Mouse (Mus musculus) heart, adult 2 months (tissue): ENCODE results near the gene Gm9376. TPM values are rescaled to one million over a fixed set of nuclear protein-coding genes. Genes with fewer than 3 reads are reported as not detected.

Source experiments
- DNase-seq, 2 experiments: peaks; one replicate each; pipeline ENCODE4 v3.0.0; 2021
- H3K27ac ChIP-seq: fragments of 200-600 bp; 2 replicates; pipeline ENCODE4 v1.8.1; 2022
- H3K27me3 ChIP-seq: fragments of 200-500 bp; 2 replicates; pipeline ENCODE4 v1.6.1; 2012; ENCODE audit warnings: mild to moderate bottlenecking, low read length, inconsistent platforms, mixed read lengths; ENCODE audit not compliant: control insufficient read depth, insufficient read depth
- H3K36me3 ChIP-seq: fragments of 200-500 bp; 2 replicates; pipeline ENCODE4 v1.6.1; 2012; ENCODE audit warnings: low read length, inconsistent platforms; ENCODE audit not compliant: control insufficient read depth, insufficient read depth
- H3K4me1 ChIP-seq: fragments of 200-500 bp; 2 replicates; pipeline ENCODE4 v1.6.1; 2011; ENCODE audit warnings: low read length; ENCODE audit not compliant: control insufficient read depth, insufficient read depth
- H3K4me3 ChIP-seq: fragments of 200-600 bp; 2 replicates; pipeline ENCODE4 v1.8.1; 2022
- H3K79me2 ChIP-seq: fragments of 200-500 bp; replicated peaks from 2 replicates; pipeline ENCODE4 v1.6.1; 2012; ENCODE audit warnings: mild to moderate bottlenecking, inconsistent platforms, low read length, moderate library complexity, mixed read lengths; ENCODE audit not compliant: control insufficient read depth, insufficient read depth
- H3K9ac ChIP-seq: fragments of 200-500 bp; 2 replicates; pipeline ENCODE4 v1.6.1; 2012; ENCODE audit warnings: low read depth, mild to moderate bottlenecking, control low read depth, inconsistent platforms, low read length, mixed read lengths
- CTCF ChIP-seq: fragments of 200-600 bp; IDR thresholded peaks from 2 replicates; pipeline ENCODE4 v1.8.1; 2022; ENCODE audit warnings: antibody characterized with exemption, mild to moderate bottlenecking, moderate library complexity
- EP300 ChIP-seq: fragments of 200-500 bp; IDR thresholded peaks from 2 replicates; pipeline ENCODE4 v1.6.1; 2011; ENCODE audit warnings: low read depth, low read length, control low read depth; ENCODE audit not compliant: insufficient read depth
- POLR2A ChIP-seq: fragments of 200-500 bp; IDR thresholded peaks from 2 replicates; pipeline ENCODE4 v1.6.1; 2011; ENCODE audit warnings: mild to moderate bottlenecking, low read depth, low read length, control low read depth; ENCODE audit not compliant: insufficient read depth
- WGBS: fragments of 180-500 bp; shearing (Covaris S2); methylation state at CpG from one replicate; pipeline ENCODE4 v1.1.7; 2018; 5-methylcytosine and 5-hydroxymethylcytosine counted together
- intact Hi-C: fragments of 180-260 bp; cut with DNase I; formaldehyde crosslinking; loops from one replicate; pipeline ENCODE4 v1.15.1; 2025
- long read RNA-seq: library from polyadenylated mRNA; stranded (forward); transcript quantifications from one replicate; pipeline ENCODE4 v2.0.0, GENCODE M21; 2021
- polyA plus RNA-seq: library from polyadenylated mRNA; depleted of rRNA; stranded (reverse); fragments of >200 nt; gene quantifications from 2 replicates; pipeline ENCODE4 v1.2.3, GENCODE M21; 2012; rRNA removed
- total RNA-seq, 2 experiments: library from RNA; stranded (reverse); gene quantifications; 2 replicates each; pipeline ENCODE4 v1.2.3; 2021

Gm9376 gene
- total RNA-seq (not detected), polyA plus RNA-seq (not detected in 2 replicates)
- long read RNA-seq, result 0 reads

DNA sequence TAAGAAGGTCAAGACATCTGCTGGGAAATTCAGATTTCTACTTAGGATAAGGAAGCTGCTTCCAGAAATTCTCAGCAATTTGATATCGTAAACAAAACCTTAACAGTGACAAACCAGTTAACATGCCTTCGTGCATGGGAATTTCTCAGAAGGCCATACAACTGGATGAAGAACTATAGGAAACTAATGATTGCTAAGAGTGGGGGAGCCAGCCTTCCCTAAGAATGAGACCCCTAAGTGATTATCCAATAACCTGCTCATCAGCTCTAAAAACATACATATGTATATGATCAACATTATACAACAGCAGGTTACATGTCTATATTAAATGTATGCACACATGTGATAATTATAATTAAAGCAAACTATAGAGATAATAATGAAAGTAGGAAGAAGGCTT lies at the start of gene Gm9376:
Gene Gm9376 (plus strand): TSS at position 301 of the 400 bp plus-strand sequence.
- Histone ChIP-seq H3K79me2 (no peaks in the 10 kb centered on the region), H3K36me3 (no peaks in the 10 kb centered on the region), H3K27me3 (no peaks in the 10 kb centered on the region), H3K4me3 (no peak within 1 kb of the TSS), H3K27ac (no peak within 1 kb of the TSS), H3K4me1 (no peaks in the 10 kb centered on the region), H3K9ac (no peak within 1 kb of the TSS)
- 84% methylated on average over 2 of the region's 2 CpGs for WGBS
- no peak for DNase-seq
- TF ChIP-seq POLR2A, result no peak
- intact Hi-C loops, result no loop called here

DNA sequence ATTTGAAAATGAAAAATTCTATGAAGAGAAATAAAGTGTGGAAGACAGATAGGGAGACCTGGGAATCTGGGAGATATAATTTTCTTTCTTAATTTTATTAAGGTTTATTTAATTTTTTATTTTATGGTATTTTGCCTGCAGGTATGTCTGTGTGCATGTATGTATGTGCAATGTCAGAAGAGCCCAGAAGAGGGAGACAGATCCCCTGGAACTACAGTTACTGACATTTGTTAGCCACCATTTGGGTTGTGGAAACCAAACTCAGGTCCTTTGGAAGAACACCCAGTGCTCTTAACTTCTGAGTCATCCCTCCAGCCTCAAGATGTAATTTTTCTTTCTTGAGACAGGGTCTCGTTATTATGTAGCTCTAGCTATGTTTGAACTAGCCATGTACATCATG lies 45.9 kb upstream of the Gm9376 start:
- intact Hi-C loops, result no loop called here
- no peak for DNase-seq
- H3K27ac ChIP-seq, result no peak overlapping the region
- no peaks in the 10 kb centered on the region for H3K79me2 ChIP-seq
- H3K4me3 ChIP-seq, result no peak overlapping the region
- TF ChIP-seq CTCF (peak; percentile 47), EP300 (no peak)
- no peaks in the 10 kb centered on the region for H3K36me3 ChIP-seq
- peaks cover 15% of the 10 kb centered on the region for H3K27me3 ChIP-seq
- no peak overlapping the region for H3K9ac ChIP-seq
- WGBS, result 76% methylated on average over 1 of the region's 1 CpGs
- H3K4me1 ChIP-seq, result no peaks in the 10 kb centered on the region

DNA sequence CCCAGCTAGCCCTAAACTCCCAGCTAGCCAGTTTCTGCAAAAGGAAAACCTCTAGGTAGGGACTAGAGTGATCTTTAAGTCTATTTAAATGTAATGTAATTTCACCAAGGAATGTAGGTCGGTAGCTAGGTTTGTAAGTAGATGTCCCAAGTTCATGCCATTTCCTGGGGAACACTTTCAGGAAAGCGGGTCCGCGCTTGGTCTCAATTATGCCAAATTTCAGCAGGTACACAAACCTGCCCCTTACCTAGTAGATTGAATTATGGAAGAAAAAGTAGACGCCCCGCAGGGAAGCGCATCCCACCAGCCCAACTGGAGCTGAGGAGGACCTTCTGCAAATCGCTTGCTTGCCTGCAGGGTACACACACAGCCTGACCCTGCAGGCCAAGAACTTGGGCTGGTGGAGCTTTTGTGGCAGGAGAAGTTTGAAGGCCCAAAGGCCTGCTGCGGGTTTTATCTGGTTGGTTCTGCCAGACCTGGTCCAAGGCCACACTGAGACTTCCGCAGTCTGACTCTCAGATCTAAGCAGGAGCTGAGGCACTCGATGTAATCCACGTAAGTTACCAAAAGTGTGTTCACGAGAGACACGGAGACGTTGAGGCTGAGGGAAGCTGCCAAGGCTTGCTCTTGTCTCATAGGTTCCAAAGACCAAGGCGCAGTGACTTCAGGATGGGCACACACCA lies 41.6 kb upstream of the Gm9376 start:
- WGBS, result 28% methylated on average over 16 of the region's 16 CpGs
- Histone ChIP-seq H3K36me3 (no peaks in the 10 kb centered on the region), H3K4me1 (no peaks in the 10 kb centered on the region), H3K79me2 (no peaks in the 10 kb centered on the region), H3K27ac (no peak overlapping the region), H3K9ac (no peak overlapping the region), H3K27me3 (peaks cover 20% of the 10 kb centered on the region), H3K4me3 (no peak overlapping the region)
- intact Hi-C loops, result no loop called here
- DNase-seq, result no peak
- no peak for TF ChIP-seq EP300
- TF ChIP-seq POLR2A, result no peak
- TF ChIP-seq CTCF, result no peak

DNA sequence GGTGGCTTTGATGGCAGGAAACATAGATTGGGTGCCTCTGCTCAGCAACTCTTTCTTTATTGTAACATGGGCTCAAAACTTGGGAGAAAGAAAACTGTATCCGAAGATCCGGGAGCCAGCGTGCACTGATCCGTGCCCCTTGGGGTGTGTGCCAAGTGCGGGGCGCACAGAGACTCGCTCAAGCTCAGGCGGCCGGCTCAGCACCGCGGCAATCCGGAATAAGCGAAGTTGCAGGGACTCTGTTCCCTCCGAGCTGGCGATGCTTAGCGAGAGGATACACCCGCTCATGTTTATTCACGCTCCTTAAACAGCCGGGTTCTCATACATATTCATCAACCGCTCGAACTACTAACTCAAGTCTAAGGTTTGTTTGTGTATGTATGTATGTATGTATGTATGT lies 40.8 kb upstream of the Gm9376 start:
- H3K4me3 ChIP-seq, result no peak overlapping the region
- intact Hi-C loops, result no loop called here
- 1% methylated on average over 21 of the region's 21 CpGs for WGBS

DNA sequence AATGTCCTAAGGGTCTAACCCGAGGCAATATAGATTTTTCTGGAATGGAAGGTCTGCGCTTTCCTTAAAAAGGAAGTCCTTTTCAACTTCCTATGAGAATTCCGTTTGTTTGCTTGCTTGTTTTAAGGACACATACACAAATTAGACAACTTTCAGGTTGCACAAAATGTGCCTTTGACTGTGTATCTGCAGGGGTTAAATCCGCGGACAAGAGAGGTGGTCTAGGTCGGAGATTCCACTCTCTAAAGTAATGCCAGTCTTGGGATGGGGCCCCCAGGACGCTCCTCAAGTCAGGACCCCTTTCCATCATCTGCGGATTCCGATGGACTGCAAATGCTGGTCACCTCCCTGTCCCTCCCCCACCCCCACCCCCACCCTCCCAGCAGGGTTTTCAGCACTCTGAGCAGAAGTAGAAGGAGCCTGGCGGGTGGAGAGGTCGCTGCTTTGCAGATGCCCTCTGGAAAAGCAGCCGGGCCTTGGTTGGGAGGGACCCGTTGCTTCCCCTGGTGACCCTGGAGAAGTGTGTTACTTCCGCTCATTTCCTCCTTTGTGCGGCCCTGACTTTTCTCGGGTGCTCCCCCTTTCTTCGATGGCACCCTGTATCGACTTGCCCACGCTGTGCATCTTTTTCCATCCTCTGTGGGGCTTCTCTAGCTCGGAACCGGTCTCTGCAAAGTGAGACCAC lies 40.1 kb upstream of the Gm9376 start:
- no peak overlapping the region for H3K4me3 ChIP-seq

More for the DNA sequence above, 40.8 kb upstream of the Gm9376 start:
- no peaks in the 10 kb centered on the region for H3K36me3 ChIP-seq
- H3K4me1 ChIP-seq, result no peaks in the 10 kb centered on the region
- no peak overlapping the region for H3K27ac ChIP-seq
- no peak for DNase-seq
- peaks cover 21% of the 10 kb centered on the region for H3K27me3 ChIP-seq
- no peaks in the 10 kb centered on the region for H3K79me2 ChIP-seq
- TF ChIP-seq EP300 (no peak), CTCF (no peak), POLR2A (no peak)
- no peak overlapping the region for H3K9ac ChIP-seq

DNA sequence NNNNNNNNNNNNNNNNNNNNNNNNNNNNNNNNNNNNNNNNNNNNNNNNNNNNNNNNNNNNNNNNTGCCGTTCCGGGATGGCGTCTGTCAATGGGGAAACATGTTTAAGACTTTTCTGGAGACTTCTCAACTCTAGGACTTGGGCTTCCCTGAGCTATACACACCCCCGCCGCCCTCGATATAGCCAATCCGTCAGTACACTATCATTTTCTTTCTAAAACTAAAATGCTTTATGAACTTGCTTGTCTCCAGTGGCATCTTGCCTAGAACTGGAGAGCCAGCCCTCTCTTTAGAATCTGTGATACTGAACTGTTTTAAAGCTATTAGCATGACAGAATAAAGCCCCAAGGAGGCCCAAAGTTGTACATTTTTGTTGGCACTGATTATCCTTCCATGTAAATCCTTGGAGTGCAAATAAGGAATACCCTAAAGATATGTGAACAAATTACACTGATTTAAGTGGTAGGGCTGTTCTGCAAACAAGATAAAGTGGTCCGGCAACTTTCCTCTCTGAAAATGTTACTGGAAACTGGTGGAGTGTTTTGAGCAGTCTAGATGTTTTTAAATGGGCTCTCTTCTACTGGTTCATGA lies 34.3 kb upstream of the Gm9376 start:
- Histone ChIP-seq H3K4me1 (no peaks in the 10 kb centered on the region), H3K9ac (no peak overlapping the region), H3K79me2 (no peaks in the 10 kb centered on the region), H3K27me3 (peaks cover 46% of the 10 kb centered on the region), H3K27ac (no peak overlapping the region), H3K36me3 (no peaks in the 10 kb centered on the region), H3K4me3 (no peak overlapping the region)
- peak in 1 of 2 experiments; percentile 8 for DNase-seq
- intact Hi-C loops, result loop anchor here (5.0 kb wide), 1 partner anchor 360 kb away; no protein-coding TSS in a partner anchor
- TF ChIP-seq CTCF, result no peak
- no peak for TF ChIP-seq EP300
- TF ChIP-seq POLR2A, result no peak
- WGBS, result 11% methylated on average over 8 of the region's 8 CpGs

More for the DNA sequence above, 40.1 kb upstream of the Gm9376 start:
- Histone ChIP-seq H3K79me2 (no peaks in the 10 kb centered on the region), H3K27ac (no peak overlapping the region), H3K36me3 (no peaks in the 10 kb centered on the region), H3K27me3 (peaks cover 22% of the 10 kb centered on the region), H3K4me1 (no peaks in the 10 kb centered on the region), H3K9ac (no peak overlapping the region)
- no peak for DNase-seq
- TF ChIP-seq POLR2A (no peak), EP300 (no peak), CTCF (no peak)
- 4% methylated on average over 21 of the region's 21 CpGs for WGBS
- intact Hi-C loops, result no loop called here
